Mouse (Mus musculus): Measurements from ENCODE around the gene Kcne2. TPM values are rescaled to one million over a fixed set of nuclear protein-coding genes. Genes with fewer than 3 reads are reported as not detected.

Gene Kcne2
- polyA plus RNA-seq, 1 experiment: not detected

DNA sequence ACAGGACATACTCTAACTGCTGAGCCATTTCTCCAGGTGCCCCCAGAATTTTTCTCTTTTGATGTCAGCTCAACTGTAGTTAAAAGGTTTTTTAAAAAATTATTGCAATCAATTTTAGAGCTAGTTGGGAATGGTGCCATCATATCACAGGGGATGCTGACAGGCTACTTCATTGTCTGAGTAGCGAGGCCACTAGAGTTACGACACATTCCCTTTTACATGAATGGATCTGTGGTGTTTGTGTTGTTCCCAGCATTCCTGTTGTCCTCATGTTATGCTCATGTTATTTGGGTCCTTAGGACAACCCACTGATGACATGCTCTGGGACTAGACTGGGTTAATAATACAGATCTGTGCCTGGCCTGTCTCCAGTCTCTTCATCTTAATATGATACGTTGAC is 42.5 kb upstream of the Kcne2 start:
- Histone ChIP-seq H3K79me2 (ENCODE audit: control insufficient read depth, insufficient read depth) (no peaks in the 10 kb centered on the region), H3K27me3 (ENCODE audit: control insufficient read depth, insufficient read depth, insufficient read length) (peaks cover 14% of the 10 kb centered on the region), H3K4me2 (ENCODE audit: low read depth) (no peak overlapping the region), H3ac (ENCODE audit: control insufficient read depth, insufficient read length) (no peak overlapping the region), H3K36me3 (ENCODE audit: control insufficient read depth, insufficient read depth) (no peaks in the 10 kb centered on the region), H3K4me3 (no peak overlapping the region)
- TF ChIP-seq USF1 (IDR thresholded peaks at IDR 0.05; ENCODE audit: low read depth) (no peak), MYOG (IDR thresholded peaks at IDR 0.05; ENCODE audit: control insufficient read depth in 1 of 3, insufficient read depth in 1 of 3, insufficient read length in 2 of 3, low read depth in 2 of 3) (no peak), E2F4 (IDR thresholded peaks at IDR 0.05; ENCODE audit: insufficient read depth) (no peak), POLR2A (IDR thresholded peaks at IDR 0.05; ENCODE audit: insufficient read length, low read depth) (no peak)

DNA sequence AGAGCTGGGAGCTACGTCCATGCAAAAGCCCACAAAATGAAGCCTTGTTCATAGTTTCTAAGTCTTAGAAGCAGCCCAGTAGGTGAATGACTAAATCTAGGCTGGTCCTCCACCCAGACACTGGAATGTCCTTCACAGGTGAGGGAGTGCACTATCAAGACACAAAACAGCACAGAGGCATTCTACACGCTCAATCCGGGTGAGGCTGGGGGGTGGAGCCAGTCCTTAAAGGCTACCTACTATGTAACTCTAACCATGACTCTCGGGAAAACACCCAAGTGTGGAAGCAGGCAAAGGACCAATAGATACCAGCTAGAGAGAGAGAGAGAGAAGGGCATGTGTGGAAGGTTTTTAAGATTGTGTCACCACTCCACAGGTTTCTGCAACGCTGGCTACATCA is 41.7 kb upstream of the Kcne2 start:
- H3K4me2 ChIP-seq (ENCODE audit: low read depth): no peak overlapping the region
- peaks cover 14% of the 10 kb centered on the region for H3K27me3 ChIP-seq (ENCODE audit: control insufficient read depth, insufficient read depth, insufficient read length)
- H3K36me3 ChIP-seq (ENCODE audit: control insufficient read depth, insufficient read depth): no peaks in the 10 kb centered on the region
- H3K79me2 ChIP-seq (ENCODE audit: control insufficient read depth, insufficient read depth): no peaks in the 10 kb centered on the region
- no peak overlapping the region for H3ac ChIP-seq (ENCODE audit: control insufficient read depth, insufficient read length)
- TF ChIP-seq TCF12 (IDR thresholded peaks at IDR 0.05; ENCODE audit: insufficient read depth, poor library complexity, severe bottlenecking) (no peak), SRF (IDR thresholded peaks at IDR 0.05; ENCODE audit: control insufficient read depth, insufficient read length, low read depth) (no peak), MYOD1 (IDR thresholded peaks at IDR 0.05; ENCODE audit: control insufficient read depth in 1 of 3, insufficient read length in 2 of 3, low read depth in 2 of 3) (no peak), TCF3 (IDR thresholded peaks at IDR 0.05; ENCODE audit: insufficient read length, low read depth) (no peak), MAX (IDR thresholded peaks at IDR 0.05; ENCODE audit: low read depth) (no peak)
- no peak overlapping the region for H3K4me3 ChIP-seq

DNA sequence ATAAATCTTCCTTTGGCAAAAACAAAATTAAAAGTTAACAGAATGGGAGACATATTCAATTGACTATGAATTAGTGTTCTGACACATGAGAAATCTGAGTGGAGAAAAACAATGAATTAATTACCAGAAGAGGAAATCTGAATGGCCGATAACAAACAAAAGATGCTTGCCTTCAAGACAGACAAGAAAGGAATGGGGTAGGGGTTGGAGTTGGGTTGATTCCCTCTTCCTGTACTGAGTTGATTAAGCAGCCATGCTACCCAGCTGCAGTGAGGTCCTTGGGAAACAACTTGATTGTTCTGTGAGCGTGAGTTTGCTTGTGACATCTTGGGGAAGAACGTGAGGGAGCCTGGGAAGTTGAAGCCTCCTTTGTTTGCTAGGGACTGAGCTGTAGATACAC is 37.9 kb upstream of the Kcne2 start:
- TF ChIP-seq MAX (IDR thresholded peaks at IDR 0.05; ENCODE audit: low read depth) (no peak), POLR2A (IDR thresholded peaks at IDR 0.05; ENCODE audit: insufficient read length, low read depth) (no peak), TCF12 (IDR thresholded peaks at IDR 0.05; ENCODE audit: insufficient read depth, poor library complexity, severe bottlenecking) (no peak), POLR2AphosphoS2 (IDR thresholded peaks at IDR 0.05; ENCODE audit: insufficient read length, low read depth) (no peak), CEBPB (IDR thresholded peaks at IDR 0.05; ENCODE audit: insufficient read depth, poor library complexity, severe bottlenecking) (no peak), SRF (IDR thresholded peaks at IDR 0.05; ENCODE audit: control insufficient read depth, insufficient read length, low read depth) (no peak), TCF3 (IDR thresholded peaks at IDR 0.05; ENCODE audit: insufficient read length, low read depth) (no peak), MYOG (IDR thresholded peaks at IDR 0.05; ENCODE audit: control insufficient read depth in 1 of 3, insufficient read depth in 1 of 3, insufficient read length in 2 of 3, low read depth in 2 of 3) (no peak), E2F4 (IDR thresholded peaks at IDR 0.05; ENCODE audit: insufficient read depth) (no peak), MYOD1 (IDR thresholded peaks at IDR 0.05; ENCODE audit: control insufficient read depth in 1 of 3, insufficient read length in 2 of 3, low read depth in 2 of 3) (no peak), REST (IDR thresholded peaks at IDR 0.05; ENCODE audit: insufficient read depth, insufficient read length) (no peak), USF1 (IDR thresholded peaks at IDR 0.05; ENCODE audit: low read depth) (no peak)
- H3K27me3 ChIP-seq (ENCODE audit: control insufficient read depth, insufficient read depth, insufficient read length): peaks cover 14% of the 10 kb centered on the region
- no peaks in the 10 kb centered on the region for H3K79me2 ChIP-seq (ENCODE audit: control insufficient read depth, insufficient read depth)
- no peaks in the 10 kb centered on the region for H3K36me3 ChIP-seq (ENCODE audit: control insufficient read depth, insufficient read depth)
- H3K4me2 ChIP-seq (ENCODE audit: low read depth): no peak overlapping the region
- no peak overlapping the region for H3ac ChIP-seq (ENCODE audit: control insufficient read depth, insufficient read length)
- H3K4me3 ChIP-seq: no peak overlapping the region

DNA sequence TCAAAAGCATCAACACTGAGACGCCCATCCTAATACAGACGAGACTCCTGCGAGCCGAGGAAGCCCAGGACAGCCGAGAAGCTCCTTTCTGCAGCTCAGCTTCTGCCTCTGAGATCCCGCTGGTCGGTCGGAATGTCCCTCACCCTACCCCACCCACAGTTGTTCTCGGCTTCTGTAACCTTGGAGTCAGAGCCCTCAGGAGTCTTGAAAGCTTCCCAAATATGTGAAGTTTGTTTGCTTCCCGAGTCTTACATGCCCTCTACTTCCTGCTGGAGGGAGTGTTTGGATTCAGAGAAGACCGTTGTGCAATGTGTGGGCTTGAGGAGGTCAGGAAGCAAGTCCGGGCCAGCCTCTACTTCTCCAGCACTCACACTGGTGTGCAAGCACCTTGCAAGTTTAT is 24.3 kb upstream of the Kcne2 start:
- Histone ChIP-seq H3K36me3 (ENCODE audit: control insufficient read depth, insufficient read depth) (no peaks in the 10 kb centered on the region), H3K4me2 (ENCODE audit: low read depth) (no peak overlapping the region), H3K27me3 (ENCODE audit: control insufficient read depth, insufficient read depth, insufficient read length) (peaks cover 60% of the 10 kb centered on the region), H3ac (ENCODE audit: control insufficient read depth, insufficient read length) (no peak overlapping the region), H3K79me2 (ENCODE audit: control insufficient read depth, insufficient read depth) (no peaks in the 10 kb centered on the region), H3K4me3 (no peak overlapping the region)
- TF ChIP-seq CEBPB (IDR thresholded peaks at IDR 0.05; ENCODE audit: insufficient read depth, poor library complexity, severe bottlenecking): no peak
- TF ChIP-seq MAX (IDR thresholded peaks at IDR 0.05; ENCODE audit: low read depth): no peak
- TF ChIP-seq POLR2AphosphoS2 (IDR thresholded peaks at IDR 0.05; ENCODE audit: insufficient read length, low read depth): no peak
- no peak for TF ChIP-seq REST (IDR thresholded peaks at IDR 0.05; ENCODE audit: insufficient read depth, insufficient read length)
- TF ChIP-seq MYOD1 (IDR thresholded peaks at IDR 0.05; ENCODE audit: control insufficient read depth in 1 of 3, insufficient read length in 2 of 3, low read depth in 2 of 3): no peak
- TF ChIP-seq USF1 (IDR thresholded peaks at IDR 0.05; ENCODE audit: low read depth): no peak
- no peak for TF ChIP-seq E2F4 (IDR thresholded peaks at IDR 0.05; ENCODE audit: insufficient read depth)
- no peak for TF ChIP-seq POLR2A (IDR thresholded peaks at IDR 0.05; ENCODE audit: insufficient read length, low read depth)
- TF ChIP-seq TCF12 (IDR thresholded peaks at IDR 0.05; ENCODE audit: insufficient read depth, poor library complexity, severe bottlenecking): no peak
- no peak for TF ChIP-seq SRF (IDR thresholded peaks at IDR 0.05; ENCODE audit: control insufficient read depth, insufficient read length, low read depth)
- no peak for TF ChIP-seq TCF3 (IDR thresholded peaks at IDR 0.05; ENCODE audit: insufficient read length, low read depth)
- TF ChIP-seq MYOG (IDR thresholded peaks at IDR 0.05; ENCODE audit: control insufficient read depth in 1 of 3, insufficient read depth in 1 of 3, insufficient read length in 2 of 3, low read depth in 2 of 3): no peak

DNA sequence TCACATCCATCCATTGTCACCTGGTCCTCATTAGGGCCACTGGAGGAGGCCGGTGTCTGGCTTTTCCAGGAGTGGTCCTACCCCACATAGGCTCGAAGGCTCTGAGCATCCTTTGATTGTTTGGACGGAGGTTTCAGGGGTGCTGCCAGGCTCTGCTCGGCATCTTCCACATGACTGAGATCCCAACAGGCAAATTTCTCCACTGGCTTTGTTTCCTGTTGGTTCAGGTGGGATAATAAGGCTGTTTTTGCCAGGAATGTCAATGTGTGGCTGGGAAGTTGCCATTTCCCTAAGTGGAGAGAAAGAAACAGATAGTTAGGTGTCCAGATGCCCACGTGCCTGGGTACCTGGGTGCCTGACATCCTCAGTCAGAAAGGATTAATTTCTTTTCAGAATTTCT is 17.7 kb upstream of the Kcne2 start:
- H3K4me3 ChIP-seq: no peak overlapping the region
- no peak overlapping the region for H3ac ChIP-seq (ENCODE audit: control insufficient read depth, insufficient read length)
- no peaks in the 10 kb centered on the region for H3K79me2 ChIP-seq (ENCODE audit: control insufficient read depth, insufficient read depth)
- peaks cover 37% of the 10 kb centered on the region for H3K27me3 ChIP-seq (ENCODE audit: control insufficient read depth, insufficient read depth, insufficient read length)
- no peak overlapping the region for H3K4me2 ChIP-seq (ENCODE audit: low read depth)
- TF ChIP-seq SRF (IDR thresholded peaks at IDR 0.05; ENCODE audit: control insufficient read depth, insufficient read length, low read depth) (no peak), MAX (IDR thresholded peaks at IDR 0.05; ENCODE audit: low read depth) (no peak), CEBPB (IDR thresholded peaks at IDR 0.05; ENCODE audit: insufficient read depth, poor library complexity, severe bottlenecking) (no peak)
- no peaks in the 10 kb centered on the region for H3K36me3 ChIP-seq (ENCODE audit: control insufficient read depth, insufficient read depth)

Measured in myocyte (in vitro differentiated cells).